Mouse (Mus musculus) midbrain, embryonic 15.5 days (tissue): ENCODE measurements at regions not wholly inside any gene's neighbourhood (a gene's known extent, or its start where the extent isn't known, plus 50 kb on each side); places are given as distances from the start of the nearest gene placed in this dataset.

Experiments used
- ATAC-seq: fragments of 200-750 bp; cut with Nextera tagmentation; replicated peaks from 2 replicates; pipeline ENCODE4 v1.8.0; 2017; ENCODE audit warnings: moderate TSS enrichment
- H3K27ac ChIP-seq: fragments of 300-500 bp; sonication (generic); 2 replicates; pipeline ENCODE4 v1.5.1; 2015; ENCODE audit warnings: mild to moderate bottlenecking, inconsistent platforms
- H3K27me3 ChIP-seq: fragments of 300-500 bp; sonication (generic); replicated peaks from 2 replicates; pipeline ENCODE4 v1.6.1; 2015; ENCODE audit warnings: inconsistent platforms
- H3K36me3 ChIP-seq: fragments of 300-500 bp; sonication (generic); replicated peaks from 2 replicates; pipeline ENCODE4 v1.6.1; 2015; ENCODE audit warnings: inconsistent platforms
- H3K4me1 ChIP-seq: fragments of 300-500 bp; sonication (generic); 2 replicates; pipeline ENCODE4 v1.6.1; 2015; ENCODE audit warnings: inconsistent platforms
- H3K4me2 ChIP-seq: fragments of 300-500 bp; sonication (generic); 2 replicates; pipeline ENCODE4 v1.6.1; 2015; ENCODE audit warnings: inconsistent platforms, mild to moderate bottlenecking, moderate library complexity
- H3K4me3 ChIP-seq: fragments of 300-500 bp; sonication (generic); 2 replicates; pipeline ENCODE4 v1.5.1; 2015; ENCODE audit warnings: mild to moderate bottlenecking, inconsistent platforms
- H3K9ac ChIP-seq: fragments of 300-500 bp; sonication (generic); 2 replicates; pipeline ENCODE4 v1.6.1; 2015; ENCODE audit warnings: mild to moderate bottlenecking, inconsistent platforms
- H3K9me3 ChIP-seq: fragments of 300-500 bp; sonication (generic); 2 replicates; pipeline ENCODE4 v1.6.1; 2016; ENCODE audit warnings: inconsistent platforms
- WGBS: fragments of 180-500 bp; shearing (Covaris S2); methylation state at CpG from one replicate; pipeline ENCODE4 v1.1.7; 2015; ENCODE audit warnings: mixed read lengths; 5-methylcytosine and 5-hydroxymethylcytosine counted together

GRCm38 (mm10) chr5:111555312-111555957 is 138.3 kb downstream of the Mn1 start:
- WGBS: 11% methylated on average over 3 of the region's 5 CpGs
- Histone ChIP-seq H3K27me3 (no peaks in the 10 kb centered on the region), H3K9me3 (no peaks in the 10 kb centered on the region), H3K4me1 (peaks cover 20% of the 10 kb centered on the region), H3K4me3 (no peak overlapping the region), H3K4me2 (no peak overlapping the region; the same call in 1 of the 2 replicates), H3K9ac (peak overlapping the region; percentile 6; the same call in 1 of the 2 replicates), H3K27ac (peak overlapping the region; percentile 71), H3K36me3 (no peaks in the 10 kb centered on the region)
- ATAC-seq: peak; percentile 45

- 60% methylated on average over 7 of the region's 7 CpGs for WGBS
- Histone ChIP-seq H3K9me3 (no peaks in the 10 kb centered on the region), H3K9ac (no peak overlapping the region), H3K27ac (peak overlapping the region; percentile 71; the same call in 1 of the 2 replicates), H3K4me2 (no peak overlapping the region), H3K4me1 (peaks cover 20% of the 10 kb centered on the region), H3K4me3 (no peak overlapping the region), H3K36me3 (no peaks in the 10 kb centered on the region), H3K27me3 (no peaks in the 10 kb centered on the region)
- no peak for ATAC-seq
These were observed 138.8 kb downstream of the Mn1 start for GRCm38 (mm10) chr5:111555981-111556380.

GRCm38 (mm10) chr5:111560432-111560831 is 143.3 kb downstream of the Mn1 start:
- no peak overlapping the region for H3K4me2 ChIP-seq
- H3K9ac ChIP-seq: no peak overlapping the region
- no peaks in the 10 kb centered on the region for H3K9me3 ChIP-seq
- peaks cover 5% of the 10 kb centered on the region for H3K4me1 ChIP-seq
- H3K4me3 ChIP-seq: no peak overlapping the region
- H3K36me3 ChIP-seq: no peaks in the 10 kb centered on the region
- 52% methylated on average over 9 of the region's 9 CpGs for WGBS
- H3K27me3 ChIP-seq: no peaks in the 10 kb centered on the region
- ATAC-seq: no peak
- no peak overlapping the region for H3K27ac ChIP-seq

GRCm38 (mm10) chr5:111561301-111561700 is 144.1 kb downstream of the Mn1 start:
- Histone ChIP-seq H3K9ac (no peak overlapping the region), H3K4me1 (no peaks in the 10 kb centered on the region; the same call in 1 of the 2 replicates), H3K27ac (no peak overlapping the region), H3K4me3 (no peak overlapping the region), H3K27me3 (no peaks in the 10 kb centered on the region), H3K9me3 (no peaks in the 10 kb centered on the region), H3K36me3 (no peaks in the 10 kb centered on the region), H3K4me2 (no peak overlapping the region)
- WGBS: 88% methylated on average over 10 of the region's 10 CpGs
- ATAC-seq: no peak

- no peak overlapping the region for H3K9ac ChIP-seq
- 25% methylated on average over 10 of the region's 10 CpGs for WGBS
These were observed 153.7 kb downstream of the Mn1 start for GRCm38 (mm10) chr5:111570826-111571225.

GRCm38 (mm10) chr5:111573265-111573873 is 156.2 kb downstream of the Mn1 start:
- no peak for ATAC-seq
- H3K4me1 ChIP-seq: peaks cover 29% of the 10 kb centered on the region
- H3K4me3 ChIP-seq: no peak overlapping the region
- H3K4me2 ChIP-seq: no peak overlapping the region
- no peak overlapping the region for H3K9ac ChIP-seq
- no peaks in the 10 kb centered on the region for H3K36me3 ChIP-seq
- H3K27ac ChIP-seq: no peak overlapping the region
- WGBS: 20% methylated on average over 13 of the region's 13 CpGs
- no peaks in the 10 kb centered on the region; the same call in 1 of the 2 replicates for H3K27me3 ChIP-seq
- no peaks in the 10 kb centered on the region for H3K9me3 ChIP-seq

More at GRCm38 (mm10) chr5:111570826-111571225, 153.7 kb downstream of the Mn1 start:
- H3K4me3 ChIP-seq: no peak overlapping the region
- H3K36me3 ChIP-seq: no peaks in the 10 kb centered on the region
- peaks cover 15% of the 10 kb centered on the region for H3K4me1 ChIP-seq
- H3K4me2 ChIP-seq: no peak overlapping the region
- H3K27me3 ChIP-seq: no peaks in the 10 kb centered on the region; the same call in 1 of the 2 replicates
- no peak overlapping the region for H3K27ac ChIP-seq
- no peak for ATAC-seq
- no peaks in the 10 kb centered on the region for H3K9me3 ChIP-seq

- no peak overlapping the region for H3K27ac ChIP-seq
- no peak overlapping the region for H3K9ac ChIP-seq
- no peak overlapping the region for H3K4me2 ChIP-seq
- ATAC-seq: no peak
- WGBS: 31% methylated on average over 8 of the region's 8 CpGs
- peaks cover 39% of the 10 kb centered on the region for H3K4me1 ChIP-seq
- no peaks in the 10 kb centered on the region for H3K9me3 ChIP-seq
- no peaks in the 10 kb centered on the region; the same call in 1 of the 2 replicates for H3K27me3 ChIP-seq
- H3K4me3 ChIP-seq: no peak overlapping the region
- no peaks in the 10 kb centered on the region for H3K36me3 ChIP-seq
These were observed 157.2 kb downstream of the Mn1 start for GRCm38 (mm10) chr5:111574219-111574840.

- no peak for ATAC-seq
- H3K36me3 ChIP-seq: no peaks in the 10 kb centered on the region
- no peak overlapping the region for H3K9ac ChIP-seq
- H3K9me3 ChIP-seq: no peaks in the 10 kb centered on the region
- H3K4me2 ChIP-seq: no peak overlapping the region
- H3K4me3 ChIP-seq: no peak overlapping the region
- no peaks in the 10 kb centered on the region; the same call in 1 of the 2 replicates for H3K27me3 ChIP-seq
- H3K27ac ChIP-seq: no peak overlapping the region
- H3K4me1 ChIP-seq: peaks cover 45% of the 10 kb centered on the region
- WGBS: 84% methylated on average over 5 of the region's 5 CpGs
These were observed 158.2 kb downstream of the Mn1 start for GRCm38 (mm10) chr5:111575376-111575775.

- H3K27ac ChIP-seq: 0 out of 2 replicates have a peak overlapping the region, but pooled peaks have one; percentile 27
- H3K9ac ChIP-seq: no peak overlapping the region
- no peaks in the 10 kb centered on the region for H3K27me3 ChIP-seq
- no peak overlapping the region for H3K4me3 ChIP-seq
- no peaks in the 10 kb centered on the region for H3K36me3 ChIP-seq
- H3K9me3 ChIP-seq: no peaks in the 10 kb centered on the region
- H3K4me1 ChIP-seq: peaks cover 59% of the 10 kb centered on the region
- 24% methylated on average over 5 of the region's 5 CpGs for WGBS
- ATAC-seq: no peak
- no peak overlapping the region for H3K4me2 ChIP-seq
These were observed 156.3 kb upstream of the Gm26897 start for GRCm38 (mm10) chr5:111577441-111577840.

GRCm38 (mm10) chr5:111578088-111578487 is 155.6 kb upstream of the Gm26897 start:
- Histone ChIP-seq H3K27me3 (no peaks in the 10 kb centered on the region), H3K4me2 (no peak overlapping the region), H3K4me1 (peaks cover 65% of the 10 kb centered on the region), H3K9me3 (no peaks in the 10 kb centered on the region), H3K36me3 (no peaks in the 10 kb centered on the region), H3K9ac (no peak overlapping the region), H3K27ac (no peak overlapping the region), H3K4me3 (no peak overlapping the region)
- WGBS: 57% methylated on average over 5 of the region's 5 CpGs
- ATAC-seq: no peak

- Histone ChIP-seq H3K36me3 (no peaks in the 10 kb centered on the region), H3K9ac (no peak overlapping the region), H3K4me2 (no peak overlapping the region), H3K27me3 (no peaks in the 10 kb centered on the region), H3K9me3 (no peaks in the 10 kb centered on the region), H3K4me3 (no peak overlapping the region), H3K27ac (0 out of 2 replicates have a peak overlapping the region, but pooled peaks have one; percentile 21), H3K4me1 (peaks cover 69% of the 10 kb centered on the region)
- 15% methylated on average over 12 of the region's 12 CpGs for WGBS
- no peak for ATAC-seq
These were observed 154.6 kb upstream of the Gm26897 start for GRCm38 (mm10) chr5:111578977-111579727.
